Mouse (Mus musculus) heart, embryonic 13.5 days (tissue): ENCODE results near the gene Ece2. TPM values are rescaled to one million over a fixed set of nuclear protein-coding genes. Genes with fewer than 3 reads are reported as not detected.
A peak's percentile ranks its signal among the peaks of the same experiment; 100 is the strongest.

Source experiments
- ATAC-seq: fragments of 200-750 bp; cut with Nextera tagmentation; 2 replicates; pipeline ENCODE4 v1.8.0; 2017; ENCODE audit warnings: moderate TSS enrichment; ENCODE audit not compliant: insufficient number of reproducible peaks, low FRiP score, low TSS enrichment; ENCODE audit errors: extremely low read depth
- H3K27ac ChIP-seq: fragments of 300-500 bp; sonication (generic); replicated peaks from 2 replicates; pipeline ENCODE4 v1.5.1; 2015; ENCODE audit warnings: moderate library complexity, mild to moderate bottlenecking, inconsistent platforms
- H3K27me3 ChIP-seq: fragments of 300-500 bp; sonication (generic); replicated peaks from 2 replicates; pipeline ENCODE4 v1.6.1; 2015; ENCODE audit warnings: mild to moderate bottlenecking, inconsistent platforms
- H3K36me3 ChIP-seq: fragments of 300-500 bp; sonication (generic); 2 replicates; pipeline ENCODE4 v1.6.1; 2015; ENCODE audit warnings: mild to moderate bottlenecking, inconsistent platforms
- H3K4me1 ChIP-seq: fragments of 300-500 bp; sonication (generic); 2 replicates; pipeline ENCODE4 v1.6.1; 2015; ENCODE audit warnings: inconsistent platforms
- H3K4me2 ChIP-seq: fragments of 300-500 bp; sonication (generic); 2 replicates; pipeline ENCODE4 v1.6.1; 2015; ENCODE audit warnings: inconsistent platforms, mild to moderate bottlenecking, moderate library complexity
- H3K4me3 ChIP-seq: fragments of 300-500 bp; sonication (generic); 2 replicates; pipeline ENCODE4 v1.5.1; 2015; ENCODE audit warnings: moderate library complexity, mild to moderate bottlenecking, inconsistent platforms
- H3K9ac ChIP-seq: fragments of 300-500 bp; sonication (generic); 2 replicates; pipeline ENCODE4 v1.6.1; 2015; ENCODE audit warnings: inconsistent platforms, mild to moderate bottlenecking, moderate library complexity
- H3K9me3 ChIP-seq: fragments of 300-500 bp; sonication (generic); 2 replicates; pipeline ENCODE4 v1.6.1; 2016; ENCODE audit warnings: inconsistent platforms
- WGBS: fragments of 180-500 bp; shearing (Covaris S2); methylation state at CpG from one replicate; pipeline ENCODE4 v1.1.7; 2015; ENCODE audit warnings: mixed read lengths; 5-methylcytosine and 5-hydroxymethylcytosine counted together
- polyA plus RNA-seq: library from polyadenylated mRNA; unstranded; fragments of >200 nt; fragmentation: Nextera tagmentation; extraction: Ambion mirVana; gene quantifications from 2 replicates; pipeline ENCODE4 v1.2.1, GENCODE M21; 2015

The Ece2 gene
- polyA plus RNA-seq, 1 experiment from 2014 or later, result 0.92 TPM

GRCm38 (mm10) chr16:20610501-20611356 is 18.9 kb upstream of the Ece2 start:
- under 1% methylated on average over 28 of the region's 28 CpGs for WGBS
- Histone ChIP-seq H3K4me2 (peak overlapping the region; percentile 97), H3K9me3 (no peaks in the 10 kb centered on the region), H3K9ac (peak overlapping the region; percentile 90), H3K27ac (peak overlapping the region; percentile 79), H3K4me1 (peaks cover 21% of the 10 kb centered on the region), H3K36me3 (peaks cover 25% of the 10 kb centered on the region), H3K27me3 (no peaks in the 10 kb centered on the region), H3K4me3 (peak overlapping the region; percentile 84)
- 0 out of 2 replicates have a peak, but pooled peaks have one; percentile 59 for ATAC-seq

- Histone ChIP-seq H3K4me3 (peak within 1 kb of the TSS; percentile 84), H3K9me3 (no peaks in the 10 kb centered on the region), H3K4me2 (peak within 1 kb of the TSS; percentile 97), H3K27me3 (no peaks in the 10 kb centered on the region), H3K27ac (peak within 1 kb of the TSS; percentile 79), H3K36me3 (peaks cover 16% of the 10 kb centered on the region), H3K4me1 (peaks cover 21% of the 10 kb centered on the region), H3K9ac (peak within 1 kb of the TSS; percentile 90)
- peak; percentile 90; the same call in 1 of the 2 replicates for ATAC-seq
- WGBS, result 2% methylated on average over 41 of the region's 41 CpGs
These were observed 18.0 kb upstream of the Ece2 start, which contains the start of the genes Eef1akmt4, Gm49333 and Alg3 for GRCm38 (mm10) chr16:20611357-20612227. Gene Eef1akmt4, plus strand, starts transcription at chr16:20611593. Gene Gm49333, plus strand, starts transcription at chr16:20611610. Gene Alg3, minus strand, starts transcription at chr16:20611735.

GRCm38 (mm10) chr16:20619541-20620398 is 9.9 kb upstream of the Ece2 start:
- H3K9me3 ChIP-seq, result no peaks in the 10 kb centered on the region
- 0 out of 2 replicates have a peak, but pooled peaks have one; percentile 26 for ATAC-seq
- WGBS, result 2% methylated on average over 82 of the region's 83 CpGs
- 0 out of 2 replicates have a peak, but pooled peaks cover 8% of the 10 kb centered on the region for H3K36me3 ChIP-seq
- H3K4me1 ChIP-seq, result peaks cover 30% of the 10 kb centered on the region
- peak overlapping the region; percentile 99 for H3K4me2 ChIP-seq
- H3K4me3 ChIP-seq, result peak overlapping the region; percentile 75
- no peak overlapping the region for H3K27ac ChIP-seq
- H3K9ac ChIP-seq, result peak overlapping the region; percentile 37; the same call in 1 of the 2 replicates
- peaks cover 65% of the 10 kb centered on the region for H3K27me3 ChIP-seq

- peaks cover 30% of the 10 kb centered on the region for H3K4me1 ChIP-seq
- peak overlapping the region; percentile 75 for H3K4me3 ChIP-seq
- H3K9ac ChIP-seq, result no peak overlapping the region
- H3K4me2 ChIP-seq, result peak overlapping the region; percentile 99
- H3K36me3 ChIP-seq, result 0 out of 2 replicates have a peak, but pooled peaks cover 8% of the 10 kb centered on the region
- 0% methylated on average over 9 of the region's 9 CpGs for WGBS
- ATAC-seq, result no peak
- H3K9me3 ChIP-seq, result no peaks in the 10 kb centered on the region
- H3K27me3 ChIP-seq, result peaks cover 70% of the 10 kb centered on the region
- no peak overlapping the region for H3K27ac ChIP-seq
These were observed 9.3 kb upstream of the Ece2 start for GRCm38 (mm10) chr16:20620399-20620735.

- H3K27me3 ChIP-seq, result peaks cover 70% of the 10 kb centered on the region
- WGBS, result under 1% methylated on average over 32 of the region's 32 CpGs
These were observed 8.9 kb upstream of the Ece2 start for GRCm38 (mm10) chr16:20620751-20621190.

GRCm38 (mm10) chr16:20621191-20621990 is 8.2 kb upstream of the Ece2 start, which contains the start of gene Camk2n2:
Gene Camk2n2, minus strand, starts transcription at chr16:20621287.
- H3K27me3 ChIP-seq, result peaks cover 70% of the 10 kb centered on the region
- no peaks in the 10 kb centered on the region for H3K9me3 ChIP-seq
- peak within 1 kb of the TSS; percentile 36; the same call in 1 of the 2 replicates for H3K27ac ChIP-seq
- 0 out of 2 replicates have a peak, but pooled peaks cover 8% of the 10 kb centered on the region for H3K36me3 ChIP-seq
- H3K4me2 ChIP-seq, result peak within 1 kb of the TSS; percentile 99
- H3K4me3 ChIP-seq, result peak within 1 kb of the TSS; percentile 75
- H3K4me1 ChIP-seq, result peaks cover 30% of the 10 kb centered on the region
- 1% methylated on average over 70 of the region's 92 CpGs for WGBS
- H3K9ac ChIP-seq, result peak within 1 kb of the TSS; percentile 80
- ATAC-seq, result peak; percentile 17; the same call in 1 of the 2 replicates

More at GRCm38 (mm10) chr16:20620751-20621190, 8.9 kb upstream of the Ece2 start:
- Histone ChIP-seq H3K4me2 (peak overlapping the region; percentile 99), H3K4me3 (peak overlapping the region; percentile 75), H3K9me3 (no peaks in the 10 kb centered on the region), H3K4me1 (peaks cover 30% of the 10 kb centered on the region), H3K36me3 (0 out of 2 replicates have a peak, but pooled peaks cover 8% of the 10 kb centered on the region), H3K9ac (peak overlapping the region; percentile 80), H3K27ac (no peak overlapping the region)
- no peak for ATAC-seq

GRCm38 (mm10) chr16:20621991-20622685 is 7.5 kb upstream of the Ece2 start:
- Histone ChIP-seq H3K4me1 (peaks cover 30% of the 10 kb centered on the region), H3K9me3 (no peaks in the 10 kb centered on the region), H3K4me3 (peak overlapping the region; percentile 75), H3K4me2 (peak overlapping the region; percentile 99), H3K9ac (peak overlapping the region; percentile 80), H3K27me3 (peaks cover 75% of the 10 kb centered on the region), H3K36me3 (0 out of 2 replicates have a peak, but pooled peaks cover 8% of the 10 kb centered on the region), H3K27ac (no peak overlapping the region)
- ATAC-seq, result no peak
- whole genome bisulfite sequencing, result under 1% methylated on average over 37 of the region's 37 CpGs

GRCm38 (mm10) chr16:20623211-20623610 is 6.4 kb upstream of the Ece2 start:
- Histone ChIP-seq H3K4me2 (no peak overlapping the region), H3K27ac (no peak overlapping the region), H3K9me3 (no peaks in the 10 kb centered on the region), H3K27me3 (peaks cover 73% of the 10 kb centered on the region), H3K4me3 (no peak overlapping the region), H3K36me3 (0 out of 2 replicates have a peak, but pooled peaks cover 5% of the 10 kb centered on the region), H3K9ac (no peak overlapping the region), H3K4me1 (peaks cover 30% of the 10 kb centered on the region)
- 58% methylated on average over 2 of the region's 2 CpGs for WGBS
- ATAC-seq, result no peak

GRCm38 (mm10) chr16:20628871-20629391 is 697 bp upstream of the Ece2 start:
- Histone ChIP-seq H3K4me3 (0 out of 2 replicates have a peak overlapping the region, but pooled peaks have one; percentile 64), H3K4me2 (peak overlapping the region; percentile 92), H3K4me1 (peaks cover 12% of the 10 kb centered on the region), H3K9ac (no peak overlapping the region), H3K9me3 (no peaks in the 10 kb centered on the region), H3K27ac (no peak overlapping the region), H3K27me3 (peaks cover 52% of the 10 kb centered on the region), H3K36me3 (no peaks in the 10 kb centered on the region)
- 49% methylated on average over 11 of the region's 11 CpGs for WGBS
- no peak for ATAC-seq
